Mouse (Mus musculus) left cerebral cortex, adult 18-20 months (tissue): Measurements from ENCODE around the gene Selenof. TPM values are rescaled to one million over a fixed set of nuclear protein-coding genes. Genes with fewer than 3 reads are reported as not detected.
A peak's percentile ranks its signal among the peaks of the same experiment; 100 is the strongest.

Source experiments
- DNase-seq, 2 experiments: peaks; one replicate each; pipeline ENCODE4 v3.0.0; 2021 to 2022; ENCODE audit warnings: low spot score in 2 of 2, mixed read lengths in 1 of 2
- total RNA-seq, 2 experiments: library from RNA; stranded (reverse); gene quantifications; 2 replicates each; pipeline ENCODE4 v1.2.3; 2021

The Selenof gene
- total RNA-seq, 2 experiments from 2014 or later: 212 TPM

GRCm38 (mm10) chr3:144561511-144562250 is 8.4 kb upstream of the Selenof start:
- DNase-seq: no peak

GRCm38 (mm10) chr3:144563916-144564315 is 6.2 kb upstream of the Selenof start:
- no peak for DNase-seq

DNA sequence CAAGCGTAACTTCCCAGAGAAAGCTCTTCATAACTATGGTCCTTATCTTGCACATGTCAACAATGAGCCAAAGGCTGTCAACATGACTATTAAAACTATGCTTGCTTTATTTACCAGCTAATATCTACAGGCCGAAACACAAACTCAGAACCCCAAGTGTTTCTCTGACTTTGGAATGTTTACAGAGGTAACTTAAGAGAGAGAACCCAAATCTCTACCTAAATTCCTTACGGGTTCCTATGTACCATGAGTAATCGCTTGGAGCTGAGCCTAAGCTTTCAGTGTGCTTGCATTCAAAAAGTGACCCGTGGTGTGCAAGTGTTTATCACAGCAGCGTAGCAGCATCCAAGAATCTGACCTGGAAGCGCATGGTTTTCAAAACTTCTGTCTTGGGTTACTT is 4.9 kb upstream of the Selenof start:
- DNase-seq: no peak

- no peak for DNase-seq
These were observed 1.2 kb upstream of the Selenof start for GRCm38 (mm10) chr3:144568861-144569361.

- peak in 1 of 2 experiments; percentile 25 for DNase-seq
These were observed 618 bp upstream of the Selenof start for GRCm38 (mm10) chr3:144569401-144569971.

GRCm38 (mm10) chr3:144570816-144571487 is 848 bp downstream of the Selenof start:
- no peak for DNase-seq

DNA sequence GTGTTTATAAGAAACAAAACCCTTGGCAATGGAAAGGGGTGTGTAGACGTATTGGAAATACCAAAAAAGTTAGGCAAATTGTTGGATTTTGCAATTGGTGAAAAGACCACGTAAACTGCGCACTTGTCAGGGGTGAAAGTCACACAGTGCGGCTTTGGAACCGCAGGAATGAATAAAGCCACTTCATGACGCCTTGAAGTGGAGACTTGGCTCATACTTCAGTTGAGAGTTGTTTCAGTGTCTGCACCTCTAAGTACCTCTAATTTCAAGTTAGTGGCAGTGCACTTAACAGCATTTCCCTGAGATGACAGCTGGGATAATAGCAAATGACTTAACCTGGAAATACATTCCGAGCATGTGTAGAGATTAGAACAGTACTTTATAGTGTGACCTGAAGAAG is 4.2 kb downstream of the Selenof start:
- no peak for DNase-seq

- DNase-seq: no peak
These were observed 7.5 kb downstream of the Selenof start for GRCm38 (mm10) chr3:144577366-144578340.

GRCm38 (mm10) chr3:144578921-144579320 is 8.8 kb downstream of the Selenof start:
- no peak for DNase-seq

DNA sequence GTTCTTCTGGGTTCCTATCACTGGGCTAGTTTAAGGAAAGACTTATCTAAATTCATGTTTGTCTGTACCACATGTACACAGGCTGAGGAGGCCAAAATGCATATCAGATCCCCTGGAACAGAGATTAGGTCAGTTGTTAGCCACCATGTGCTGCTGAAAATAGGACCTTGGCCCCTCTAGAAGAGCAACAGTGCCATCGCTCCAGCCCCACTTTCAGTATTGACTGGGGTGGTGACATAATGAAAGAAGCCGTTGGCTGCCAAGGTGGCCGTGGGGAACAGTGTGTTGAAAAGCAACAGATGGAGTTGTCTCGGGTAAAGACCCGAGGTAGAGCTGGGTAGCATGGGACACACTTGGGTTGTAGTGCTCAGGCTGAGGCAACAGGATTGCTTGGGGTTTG is 9.7 kb downstream of the Selenof start:
- no peak for DNase-seq

DNA sequence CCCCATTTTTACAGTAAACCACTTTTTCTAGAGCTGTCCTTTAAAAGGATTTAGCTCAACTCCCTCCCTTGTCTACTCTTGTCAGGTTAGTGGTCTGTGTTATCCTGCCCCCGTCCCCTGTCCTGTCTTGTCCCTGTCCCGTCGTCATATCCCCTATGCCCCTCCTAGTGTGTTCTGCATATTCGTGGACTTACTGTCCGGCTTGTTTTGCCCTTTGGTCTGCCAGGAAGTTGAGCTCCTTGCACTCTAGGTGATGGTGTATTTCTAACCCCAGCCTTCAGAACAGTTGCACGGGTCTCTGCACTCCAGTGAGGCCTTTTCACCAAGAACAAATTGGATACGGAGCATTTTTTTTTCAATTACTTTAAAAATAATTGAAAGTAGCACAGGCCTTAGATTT is 10.2 kb downstream of the Selenof start:
- no peak for DNase-seq

GRCm38 (mm10) chr3:144581842-144582241 is 11.7 kb downstream of the Selenof start:
- DNase-seq: no peak

DNA sequence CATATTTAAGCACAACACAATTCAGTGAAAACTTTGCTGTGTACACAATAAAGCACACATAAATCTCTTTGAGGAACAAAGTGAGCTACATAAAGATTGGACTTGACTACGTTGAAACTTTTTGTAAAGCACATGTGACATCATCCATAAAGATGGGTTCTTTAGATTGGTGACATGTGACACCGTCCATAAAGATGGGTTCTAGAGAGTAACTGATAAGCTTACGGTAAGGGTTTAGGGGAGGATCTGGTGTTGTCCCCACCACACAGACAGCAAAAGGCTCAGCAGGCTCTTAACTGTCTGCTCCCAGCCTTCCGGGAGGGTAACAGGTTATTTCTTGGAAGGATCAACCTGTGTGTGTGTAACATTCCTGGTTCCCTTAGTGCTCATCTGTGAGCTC is 12.2 kb downstream of the Selenof start:
- DNase-seq: no peak

DNA sequence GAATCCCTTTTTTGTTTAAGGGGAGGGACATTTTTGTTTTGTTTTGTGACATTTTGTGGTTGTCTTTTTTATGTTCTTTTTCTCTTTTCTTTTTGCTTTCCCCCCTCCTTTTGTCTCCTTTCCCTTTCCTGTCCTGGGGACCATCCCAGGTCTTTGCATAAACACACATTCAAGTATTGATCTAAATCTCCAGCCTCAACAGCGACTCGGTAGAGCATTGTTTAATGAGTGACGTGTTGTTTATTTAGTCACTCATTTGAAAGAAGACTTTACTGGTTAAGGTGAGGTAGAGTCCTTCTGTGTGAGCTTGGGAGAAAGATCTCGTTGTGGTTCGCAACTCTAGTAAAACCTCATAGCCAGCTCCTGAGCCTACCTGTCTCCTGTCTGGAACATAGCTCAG is 13.7 kb downstream of the Selenof start:
- DNase-seq: no peak

DNA sequence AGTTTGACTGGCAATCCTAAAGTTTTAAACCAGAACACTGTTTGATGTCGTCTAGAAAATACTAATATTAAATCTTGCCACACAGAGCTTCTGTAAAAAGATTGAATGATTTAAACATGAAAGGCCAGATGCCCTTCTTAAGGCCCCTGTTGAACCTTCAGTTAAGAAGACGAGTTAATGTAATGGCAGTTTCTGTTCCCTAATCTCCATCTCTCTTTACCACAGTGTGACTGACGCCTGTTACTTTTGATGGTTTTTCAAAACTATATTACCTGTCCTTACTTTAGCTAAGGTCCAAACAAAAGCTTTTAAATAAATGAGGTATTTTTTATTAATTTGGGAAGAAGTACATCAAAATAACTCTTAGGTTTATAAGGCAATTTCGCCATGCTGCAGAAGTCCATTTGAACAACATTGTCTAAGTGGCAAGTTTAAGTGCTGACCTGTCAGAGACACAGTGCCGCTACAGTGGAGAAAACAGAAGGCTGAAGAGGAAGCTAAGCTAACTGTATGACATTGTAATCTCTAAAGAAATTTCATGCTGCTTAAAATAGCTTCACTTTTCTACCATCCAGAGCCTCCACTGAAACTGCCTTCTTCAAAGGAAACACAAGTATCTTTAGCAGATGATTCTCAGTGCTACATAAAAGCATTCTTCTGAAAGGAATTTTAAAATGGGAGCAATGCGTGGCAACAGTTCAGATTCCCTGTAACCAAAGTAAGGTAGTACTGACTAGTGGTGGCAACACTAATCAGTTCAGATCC is 14.9 kb downstream of the Selenof start:
- no peak for DNase-seq

GRCm38 (mm10) chr3:144586731-144587130 is 16.6 kb downstream of the Selenof start:
- no peak for DNase-seq

DNA sequence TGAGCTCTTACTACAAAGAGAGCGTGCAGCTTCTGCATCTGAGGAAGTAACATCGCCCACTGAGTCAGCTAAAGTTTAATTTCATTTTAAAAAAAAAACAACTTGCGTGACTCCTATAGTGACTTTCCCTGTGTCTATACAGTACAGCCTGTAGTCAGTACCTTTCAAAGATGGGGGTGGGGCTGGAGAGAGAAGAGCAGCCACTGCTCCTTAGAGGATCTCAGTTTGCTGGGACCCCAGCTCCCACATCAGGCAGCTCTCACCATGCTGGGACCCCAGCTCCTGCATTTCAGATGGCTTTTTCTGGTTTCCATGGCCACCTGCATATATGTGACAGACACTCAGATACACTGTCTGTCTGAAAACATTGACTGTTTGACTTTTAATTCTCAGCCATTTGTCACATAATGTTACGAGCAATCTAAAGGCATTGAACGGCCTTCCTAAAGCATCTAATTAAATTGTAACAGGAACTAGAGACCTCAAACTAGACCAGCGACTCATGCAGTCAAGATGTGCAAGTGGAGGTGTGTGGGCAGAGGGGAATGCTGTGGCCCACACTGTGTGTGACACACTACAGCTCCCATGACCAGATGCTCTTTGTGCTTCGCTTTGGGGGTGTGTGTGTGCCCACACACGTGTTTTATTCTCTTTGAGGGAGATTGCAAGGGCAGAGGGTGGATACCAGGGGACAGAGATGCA is 19.2 kb downstream of the Selenof start:
- no peak for DNase-seq

DNA sequence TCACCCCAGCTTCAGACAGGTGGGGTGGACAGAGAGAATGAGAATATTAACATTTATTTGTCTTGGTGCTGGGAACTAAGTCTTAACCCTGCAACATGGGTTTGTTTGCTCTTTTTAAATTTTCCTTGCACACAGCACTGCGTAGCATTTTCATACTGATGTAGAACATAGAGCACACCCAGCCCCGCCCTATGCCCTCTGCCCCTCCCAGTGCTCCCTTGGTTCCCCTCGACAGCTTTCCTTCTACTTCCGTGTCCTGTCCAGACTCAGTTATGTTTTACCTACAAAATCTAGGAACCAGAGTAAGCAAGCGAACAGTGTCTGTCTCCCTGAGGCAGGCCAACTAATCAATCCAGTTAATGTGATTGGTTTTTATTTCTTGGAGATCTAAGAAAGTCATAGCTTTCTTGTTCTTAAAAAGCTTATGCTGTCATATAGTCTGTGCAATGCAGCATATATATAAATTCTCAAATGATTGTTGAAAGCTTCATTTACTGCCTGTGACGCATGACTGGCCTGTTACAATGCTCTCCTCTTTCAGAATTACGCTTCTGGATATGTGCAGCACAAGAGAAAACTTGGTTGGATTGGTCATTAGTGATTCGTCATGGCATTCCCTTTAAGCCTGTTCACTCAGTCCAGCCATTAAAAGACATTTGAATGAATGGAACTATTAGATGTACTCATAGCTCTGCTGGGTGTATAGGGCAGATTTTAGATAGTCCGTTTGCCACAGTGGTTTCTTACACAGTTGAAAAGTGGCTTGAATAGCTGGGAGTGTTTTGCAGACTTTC is 23.1 kb downstream of the Selenof start:
- DNase-seq: no peak

DNA sequence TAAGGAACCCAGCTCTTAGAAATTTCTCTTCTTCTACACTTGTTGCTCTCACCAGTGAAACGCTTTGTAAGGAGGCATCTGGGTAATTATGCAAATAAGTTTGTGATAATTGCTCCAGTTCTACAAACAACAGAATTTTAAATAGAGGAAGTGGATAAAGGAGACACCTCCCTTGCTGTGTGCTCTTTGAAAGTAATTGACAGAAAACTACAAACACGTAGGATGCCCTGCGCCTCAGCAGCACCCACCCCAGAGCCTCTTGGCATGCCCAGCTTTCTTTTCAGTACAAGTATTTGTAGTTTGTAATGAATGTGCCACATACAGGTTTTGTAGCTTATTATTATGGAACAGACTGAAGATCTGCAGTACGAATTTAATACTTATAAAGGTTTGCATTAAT is 27.0 kb downstream of the Selenof start:
- no peak for DNase-seq
